Mouse (Mus musculus): Measurements from ENCODE around the gene Shpk.

- TF ChIP-seq HCFC1 (IDR thresholded peaks at IDR 0.05; ENCODE audit: borderline replicate concordance, insufficient read depth, low read length) (no peak), CHD2 (IDR thresholded peaks at IDR 0.05; ENCODE audit: low read depth, low read length) (no peak), MAFK (IDR thresholded peaks at IDR 0.05; ENCODE audit: insufficient read depth, low read depth, low read length) (no peak)
Measured at GRCm38 (mm10) chr11:73236731-73237130, 37.5 kb downstream of the Shpk start.

Data from ES-E14 (cell line).